Mouse (Mus musculus): ENCODE results near the gene Lrrc19.

- TF ChIP-seq TAL1 (IDR thresholded peaks at IDR 0.05; ENCODE audit: low read length), result no peak
- no peak for TF ChIP-seq GATA1 (IDR thresholded peaks at IDR 0.05; ENCODE audit: low read length)
Measured at GRCm38 (mm10) chr4:94643141-94643540, 6.8 kb downstream of the Lrrc19 start.
